Mouse (Mus musculus): ENCODE measurements around the gene Dcaf15.

Dcaf15 gene

DNA sequence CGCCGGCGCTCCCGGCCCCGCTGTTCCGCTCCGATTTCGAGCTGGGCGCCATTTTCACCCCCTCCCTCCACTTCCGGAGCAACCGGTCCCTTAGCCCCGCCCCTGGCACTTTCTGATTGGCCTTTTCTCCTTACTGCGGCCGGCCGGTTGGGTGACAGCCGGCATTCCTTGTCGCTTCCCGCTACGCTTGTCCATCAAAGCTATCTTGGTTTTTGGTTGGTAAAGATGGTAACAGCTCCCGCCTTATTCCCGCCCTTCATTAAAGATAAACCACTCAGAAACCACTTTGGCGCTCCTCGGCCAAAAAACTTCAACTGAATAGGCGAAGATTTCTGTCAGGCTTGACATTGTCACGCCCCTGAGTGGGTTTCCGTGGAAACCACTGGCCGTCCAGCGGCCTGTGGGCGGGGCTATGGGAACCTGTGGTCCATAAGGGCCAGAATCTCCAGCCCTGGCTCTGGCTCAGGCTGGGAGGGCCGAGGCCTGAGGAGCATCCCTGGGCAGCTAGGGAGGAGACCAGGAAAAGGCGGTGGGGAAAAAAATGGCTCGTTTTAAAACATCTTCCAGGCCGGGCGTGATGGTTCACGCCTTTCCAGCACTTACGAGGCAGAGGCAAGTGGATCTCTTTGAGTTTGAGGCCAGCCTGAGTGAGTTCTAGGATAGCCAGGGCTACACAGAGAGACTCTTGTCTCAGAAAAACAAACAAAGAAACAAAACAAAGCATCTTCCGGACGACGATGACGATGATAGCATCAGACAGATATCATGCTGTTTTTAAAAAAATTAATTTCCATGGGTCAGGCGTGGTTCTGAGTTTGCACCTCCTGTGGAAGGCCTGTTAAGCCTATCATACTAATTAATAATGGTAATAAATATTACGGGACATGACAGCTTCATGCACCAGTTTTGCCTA is at the start of gene Dcaf15:
Gene Dcaf15 (minus strand): TSS at position 72 of the 913 bp plus-strand sequence.
- in situ Hi-C loops (cut with MboI; ENCODE audit: low sequenced_read_pairs): no loop called here

DNA sequence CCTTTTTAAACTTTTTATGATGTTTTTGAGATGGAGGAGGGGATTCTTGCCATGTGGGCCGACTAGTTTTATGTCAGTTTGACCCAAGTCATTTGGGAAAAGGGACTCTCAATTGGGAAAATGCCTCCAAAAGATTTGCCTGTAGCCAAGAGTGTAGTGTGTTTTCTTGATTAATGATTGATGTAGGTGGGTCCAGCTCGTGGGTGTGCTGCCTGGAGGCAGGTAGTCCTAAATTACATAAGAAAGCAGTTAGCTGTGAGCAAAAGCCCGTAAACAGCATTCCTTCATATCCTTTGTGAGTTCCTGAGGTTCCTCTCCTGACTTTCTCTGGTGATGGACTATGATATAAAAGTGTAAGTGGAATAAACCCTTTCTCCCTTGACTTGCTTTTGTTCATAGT is 44.6 kb upstream of the Dcaf15 start:
- in situ Hi-C loops (cut with MboI; ENCODE audit: low sequenced_read_pairs): no loop called here

DNA sequence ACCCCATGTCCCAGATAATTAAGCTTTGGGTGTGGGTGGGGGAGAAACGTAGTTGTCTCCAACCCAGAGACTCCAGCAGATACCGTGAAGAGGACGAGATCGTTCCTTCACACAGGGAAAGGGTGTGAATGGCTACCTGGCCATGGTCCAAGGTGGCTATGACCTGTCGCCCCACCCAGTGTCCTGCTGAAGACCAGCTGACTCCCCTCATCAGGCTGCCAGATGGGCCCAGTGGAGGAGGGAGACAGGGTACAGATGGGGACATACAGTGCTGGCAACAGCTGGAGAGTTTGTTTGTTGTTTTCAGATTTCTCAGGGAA is 43.9 kb upstream of the Dcaf15 start:
- in situ Hi-C loops (cut with MboI; ENCODE audit: low sequenced_read_pairs): no loop called here

DNA sequence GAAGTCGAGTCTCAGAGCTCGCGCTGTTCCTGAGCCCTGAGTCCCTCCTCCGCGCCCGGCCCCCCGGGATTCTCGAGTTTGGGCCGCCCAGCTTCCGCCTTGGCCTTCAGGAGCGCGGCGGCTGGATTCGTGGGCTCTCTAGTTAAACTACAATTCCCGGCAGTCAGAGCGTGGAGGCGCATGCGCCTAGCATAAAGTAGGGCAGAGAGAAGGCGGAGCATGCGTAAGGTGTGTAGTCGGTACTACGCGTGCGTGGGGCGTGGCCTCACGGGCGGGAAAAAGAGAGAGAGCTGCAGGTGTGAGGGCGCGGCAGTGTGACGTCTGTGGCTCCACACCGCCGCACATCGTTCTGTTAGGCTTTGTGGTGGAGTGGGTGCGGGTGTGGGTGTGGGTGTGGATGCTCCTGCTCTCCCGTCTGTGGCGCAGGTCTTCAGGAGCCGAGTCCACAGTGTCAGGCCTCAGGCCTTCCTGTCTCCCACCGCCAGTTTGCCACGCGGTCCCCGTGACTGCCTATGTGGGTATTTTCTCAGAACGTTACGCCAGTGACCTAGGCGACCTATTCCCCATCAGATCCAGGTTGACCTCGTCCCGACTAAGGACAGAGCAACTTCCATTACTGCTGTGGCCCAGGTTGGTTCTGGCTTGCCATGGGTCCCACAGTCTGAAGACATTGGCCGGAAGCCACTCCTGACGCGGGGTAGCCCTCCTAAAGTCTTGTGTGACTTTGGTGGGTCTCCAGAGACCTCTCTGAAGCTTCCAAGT is 43.4 kb upstream of the Dcaf15 start, which contains the start of the genes Cc2d1a and 4930432K21Rik:
Gene Cc2d1a (minus strand): TSS at position 168 of the 762 bp plus-strand sequence.
Gene 4930432K21Rik (plus strand): TSS at position 257 of the 762 bp plus-strand sequence.
- in situ Hi-C loops (cut with MboI; ENCODE audit: low sequenced_read_pairs): no loop called here

DNA sequence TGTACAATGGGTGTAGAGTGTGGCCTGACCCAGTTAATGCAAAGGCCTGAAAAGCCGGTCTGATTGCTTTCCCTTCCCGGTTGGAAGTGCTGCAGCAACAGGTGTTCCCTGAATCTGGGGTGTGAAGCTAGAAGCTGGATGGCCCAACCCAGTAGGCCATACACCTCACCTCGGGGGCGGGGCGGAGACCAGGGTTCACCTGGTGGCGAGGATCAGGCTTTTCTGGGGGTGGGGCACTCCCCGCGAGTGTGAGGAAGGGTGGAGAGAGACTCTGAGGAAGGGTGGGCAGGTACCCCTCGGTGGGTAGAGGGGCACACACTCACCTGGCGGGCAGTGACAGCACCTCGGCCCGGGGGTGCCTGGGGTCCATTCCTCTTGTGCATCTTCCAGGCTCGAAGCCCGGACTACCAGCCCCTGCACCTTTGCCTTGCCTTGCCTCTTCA is 42.8 kb upstream of the Dcaf15 start:
- in situ Hi-C loops (cut with MboI; ENCODE audit: low sequenced_read_pairs): no loop called here

DNA sequence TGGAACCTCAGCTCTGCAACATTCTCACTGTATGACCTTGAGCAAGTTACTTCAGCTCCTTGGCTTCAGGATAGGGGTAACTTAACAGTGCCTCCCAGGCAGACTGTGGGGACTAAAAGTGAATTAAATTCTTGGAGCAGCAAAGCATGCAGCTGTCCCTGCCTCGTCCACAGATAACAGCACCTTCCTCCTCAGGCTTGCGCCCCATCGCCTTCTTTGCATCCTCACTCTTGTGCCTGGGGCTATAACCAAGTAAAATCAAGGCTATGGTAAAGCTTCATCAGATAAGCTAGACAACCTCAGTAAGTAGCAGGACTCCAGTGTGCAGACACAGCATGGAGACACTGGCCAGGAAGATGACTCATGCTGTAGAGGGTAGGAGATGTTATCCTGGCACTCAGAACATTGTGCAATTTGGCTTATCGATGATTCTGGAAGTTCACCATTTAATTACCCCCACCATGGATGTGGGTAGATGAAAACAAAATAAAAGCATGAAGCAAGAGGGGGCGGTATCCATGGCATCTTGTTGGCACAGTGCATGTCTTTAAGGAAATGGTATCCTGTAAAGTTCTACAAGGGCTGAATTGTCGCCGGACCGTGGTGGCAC is 40.2 kb upstream of the Dcaf15 start:
- in situ Hi-C loops (cut with MboI; ENCODE audit: low sequenced_read_pairs): no loop called here

DNA sequence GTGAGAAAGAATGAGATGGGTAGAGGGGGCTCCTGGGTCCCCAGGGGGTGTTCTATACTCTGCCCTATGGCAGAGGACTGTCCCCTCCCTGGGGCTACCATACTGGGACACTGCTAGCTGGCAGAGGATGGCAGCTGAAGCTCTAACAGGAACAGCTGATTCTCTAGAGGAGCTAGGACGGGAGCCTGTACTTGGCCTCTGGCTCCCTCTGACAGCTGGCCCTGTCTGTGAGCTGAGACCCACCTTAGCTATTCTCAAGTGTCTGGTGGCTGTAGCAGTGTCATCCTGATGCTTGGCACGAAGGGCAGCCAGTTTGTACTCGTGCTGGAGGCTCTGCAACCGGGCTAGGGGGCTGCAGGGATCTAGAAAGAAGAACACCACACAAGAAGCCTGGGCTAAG is 36.3 kb upstream of the Dcaf15 start:
- in situ Hi-C loops (cut with MboI; ENCODE audit: low sequenced_read_pairs): no loop called here

DNA sequence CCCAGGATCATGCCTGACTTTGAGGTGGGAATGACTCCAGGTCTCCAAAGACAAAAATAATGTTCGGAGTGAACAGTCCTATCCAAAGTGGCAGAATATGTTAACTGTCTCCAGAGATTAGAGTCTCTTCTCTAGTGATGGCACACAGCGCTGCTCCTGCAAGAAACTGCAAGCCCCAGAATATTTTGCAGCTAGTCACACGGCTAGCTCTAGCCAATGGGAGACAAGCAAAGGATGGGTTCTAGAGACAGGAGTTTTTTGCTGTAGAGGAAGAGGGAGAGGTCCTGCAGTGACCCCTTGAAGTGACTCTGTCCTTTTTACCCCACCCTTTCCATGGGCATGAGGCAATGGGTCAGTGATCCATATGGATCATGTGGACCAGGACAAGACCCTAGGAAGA is 33.3 kb upstream of the Dcaf15 start:
- in situ Hi-C loops (cut with MboI; ENCODE audit: low sequenced_read_pairs): no loop called here

DNA sequence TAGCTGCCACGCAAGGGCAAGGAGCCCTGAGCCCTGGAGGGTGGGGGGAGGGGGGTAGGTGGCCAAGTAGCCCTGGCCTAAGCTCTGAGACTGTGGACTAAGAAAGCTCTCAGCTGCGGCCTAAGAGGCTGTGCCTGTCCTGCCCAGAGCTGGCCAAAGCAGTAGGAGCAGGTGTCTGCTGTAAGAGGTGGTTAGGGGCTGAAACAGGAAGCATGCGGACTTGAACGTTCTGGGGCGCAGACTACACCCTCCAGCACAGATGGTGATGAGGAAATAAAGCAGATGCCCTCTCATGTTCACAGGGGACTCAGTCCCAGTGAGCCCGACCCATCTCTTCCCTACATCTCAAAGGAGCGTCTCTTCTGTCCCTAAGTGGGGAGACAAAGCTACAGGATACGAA is 27.7 kb upstream of the Dcaf15 start:
- in situ Hi-C loops (cut with MboI; ENCODE audit: low sequenced_read_pairs): no loop called here

DNA sequence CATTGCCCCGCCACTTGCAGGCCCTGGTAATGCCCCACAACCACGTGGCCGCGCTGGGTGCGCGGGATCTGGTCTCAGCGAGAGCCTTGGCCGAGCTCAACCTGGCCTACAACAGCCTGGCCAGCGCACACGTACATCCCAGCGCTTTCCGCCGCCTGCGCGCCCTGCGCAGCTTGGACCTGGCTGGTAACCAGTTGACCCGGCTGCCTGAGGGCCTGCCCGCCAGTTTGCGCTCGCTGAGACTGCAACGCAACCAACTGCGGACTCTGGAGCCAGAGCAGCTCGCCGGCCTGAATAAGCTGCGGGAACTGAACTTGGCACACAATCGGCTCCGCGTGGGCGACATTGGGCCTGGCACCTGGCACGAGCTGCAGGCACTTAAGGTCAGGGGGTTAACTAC is 26.2 kb upstream of the Dcaf15 start:
- in situ Hi-C loops (cut with MboI; ENCODE audit: low sequenced_read_pairs): no loop called here

DNA sequence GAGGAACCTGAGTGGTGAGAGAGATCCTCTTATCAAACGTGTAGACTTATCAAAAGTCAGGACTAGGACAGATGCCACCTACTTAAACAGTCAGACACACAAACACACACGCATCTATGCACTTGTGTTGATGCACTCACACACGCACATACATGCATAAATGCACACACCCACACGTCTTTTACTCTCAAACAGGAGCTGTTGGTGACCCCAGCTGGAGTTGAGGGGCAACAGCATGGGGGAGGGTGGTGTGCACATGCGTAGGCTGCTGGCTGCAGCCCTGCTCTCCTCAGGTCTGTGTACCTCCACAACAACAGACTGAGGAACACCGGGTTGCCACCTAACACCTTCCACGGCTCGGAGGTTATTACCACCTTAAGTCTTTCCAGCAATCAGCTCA is 23.7 kb upstream of the Dcaf15 start:
- in situ Hi-C loops (cut with MboI; ENCODE audit: low sequenced_read_pairs): no loop called here

DNA sequence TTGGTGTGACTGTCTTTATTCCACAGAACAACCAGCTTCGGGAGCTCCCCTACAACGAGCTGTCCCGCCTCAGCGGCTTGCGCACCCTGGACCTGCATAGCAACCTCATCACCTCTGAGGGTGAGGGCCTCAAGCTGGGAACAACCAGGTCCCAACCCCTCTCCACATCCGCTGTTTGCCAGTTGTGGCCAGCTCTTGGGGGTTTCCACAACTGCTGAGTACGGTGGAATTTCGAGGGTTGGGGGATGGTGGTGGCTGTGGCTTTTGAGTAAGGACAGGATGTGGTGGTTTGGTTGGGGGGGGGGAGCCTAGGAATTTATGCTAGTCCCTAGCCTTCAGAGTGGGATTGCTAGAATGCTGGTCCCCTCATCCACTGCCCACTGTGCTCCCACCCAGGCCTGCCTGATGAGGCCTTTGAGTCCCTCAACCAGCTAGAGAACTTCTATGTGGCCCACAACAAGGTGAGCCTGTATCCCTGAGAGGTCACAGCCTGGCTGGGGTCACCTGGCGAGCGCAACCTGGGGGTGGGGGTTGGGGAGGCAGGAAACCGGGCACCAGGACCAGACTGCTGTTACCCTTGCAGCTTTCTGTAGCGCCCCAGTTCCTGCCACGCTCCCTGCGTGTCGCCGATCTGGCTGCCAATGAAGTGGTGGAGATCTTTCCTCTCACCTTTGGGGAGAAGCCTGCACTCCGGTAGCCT is 22.8 kb upstream of the Dcaf15 start:
- in situ Hi-C loops (cut with MboI; ENCODE audit: low sequenced_read_pairs): no loop called here

DNA sequence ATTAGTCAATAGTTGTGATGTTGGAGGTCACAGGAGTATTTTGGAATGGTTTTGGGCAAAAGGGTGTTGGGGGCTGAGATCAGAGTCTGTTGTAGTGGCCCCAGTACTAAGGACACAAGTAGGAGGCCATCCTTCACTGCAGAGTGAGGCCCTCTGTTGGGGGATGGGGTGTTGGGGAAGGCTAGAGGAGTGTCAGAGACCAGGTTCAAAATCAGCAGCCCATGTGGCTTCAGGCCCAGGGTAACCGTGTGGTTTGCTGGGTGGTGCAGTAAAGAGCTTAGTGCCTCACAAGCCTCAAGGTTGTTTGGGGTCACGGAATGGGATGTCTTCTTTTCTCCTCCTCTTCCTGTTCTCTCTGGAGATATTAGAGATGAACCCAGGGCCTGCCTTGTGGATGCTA is 22.2 kb upstream of the Dcaf15 start:
- in situ Hi-C loops (cut with MboI; ENCODE audit: low sequenced_read_pairs): no loop called here

DNA sequence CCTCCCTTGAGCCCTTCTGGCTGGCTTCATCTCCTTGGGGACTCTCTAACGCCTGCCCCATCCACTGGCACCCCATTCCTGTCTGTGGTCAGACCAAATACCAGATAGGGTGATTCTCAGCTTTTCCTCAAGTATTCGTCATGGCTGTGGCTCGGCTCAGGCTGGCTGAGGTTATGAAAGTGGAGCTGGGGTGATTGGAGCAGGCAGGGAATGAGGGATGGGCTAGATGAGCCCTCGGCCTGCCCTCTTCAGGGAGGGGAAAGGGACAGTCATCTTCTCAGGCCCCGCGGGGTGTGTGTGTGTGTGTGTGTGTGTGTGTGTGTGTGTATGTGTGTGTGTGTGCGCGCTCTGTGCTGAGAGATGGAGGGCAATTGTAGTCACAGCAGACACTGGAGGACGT is 21.1 kb upstream of the Dcaf15 start, which contains the start of gene Podnl1:
Gene Podnl1 (plus strand): TSS at position 334 of the 400 bp plus-strand sequence.
- in situ Hi-C loops (cut with MboI; ENCODE audit: low sequenced_read_pairs): no loop called here

DNA sequence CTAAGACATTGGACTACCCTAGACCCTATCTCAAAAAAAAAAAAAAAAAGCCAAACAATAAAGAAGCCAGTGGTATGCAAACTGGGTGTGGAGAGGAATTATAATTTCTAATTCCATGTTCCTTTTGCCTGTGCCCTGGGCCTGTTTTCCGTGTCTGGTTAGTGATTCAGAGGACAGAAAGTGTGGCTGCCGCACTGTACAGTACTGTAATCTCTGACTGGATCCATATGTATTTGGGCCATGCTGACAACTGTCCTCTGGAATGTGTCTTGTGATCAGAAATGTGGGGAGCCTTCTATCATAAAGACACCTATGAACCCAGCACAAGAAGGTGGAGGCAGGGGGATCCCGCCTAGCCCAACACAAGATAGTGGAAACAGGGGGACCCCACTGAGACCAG is 17.6 kb upstream of the Dcaf15 start:
- in situ Hi-C loops (cut with MboI; ENCODE audit: low sequenced_read_pairs): no loop called here

DNA sequence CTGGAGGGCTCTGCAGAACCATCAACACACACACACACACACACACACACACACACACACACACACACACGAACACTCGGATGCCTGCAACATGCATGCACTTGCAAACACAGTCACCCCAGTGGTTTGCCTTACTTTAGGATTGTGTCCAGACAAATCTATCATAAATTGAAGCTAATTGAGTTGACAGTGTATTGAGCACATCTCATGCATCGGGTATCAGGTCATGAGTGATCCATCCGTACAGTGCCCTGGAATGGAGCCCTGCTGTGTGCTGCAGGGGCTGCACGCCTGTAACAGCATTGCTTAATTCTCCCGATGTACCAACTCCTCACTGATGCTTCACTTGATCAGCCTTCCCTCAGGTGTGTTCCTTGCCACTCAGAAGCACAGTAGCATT is 11.1 kb upstream of the Dcaf15 start:
- in situ Hi-C loops (cut with MboI; ENCODE audit: low sequenced_read_pairs): no loop called here

DNA sequence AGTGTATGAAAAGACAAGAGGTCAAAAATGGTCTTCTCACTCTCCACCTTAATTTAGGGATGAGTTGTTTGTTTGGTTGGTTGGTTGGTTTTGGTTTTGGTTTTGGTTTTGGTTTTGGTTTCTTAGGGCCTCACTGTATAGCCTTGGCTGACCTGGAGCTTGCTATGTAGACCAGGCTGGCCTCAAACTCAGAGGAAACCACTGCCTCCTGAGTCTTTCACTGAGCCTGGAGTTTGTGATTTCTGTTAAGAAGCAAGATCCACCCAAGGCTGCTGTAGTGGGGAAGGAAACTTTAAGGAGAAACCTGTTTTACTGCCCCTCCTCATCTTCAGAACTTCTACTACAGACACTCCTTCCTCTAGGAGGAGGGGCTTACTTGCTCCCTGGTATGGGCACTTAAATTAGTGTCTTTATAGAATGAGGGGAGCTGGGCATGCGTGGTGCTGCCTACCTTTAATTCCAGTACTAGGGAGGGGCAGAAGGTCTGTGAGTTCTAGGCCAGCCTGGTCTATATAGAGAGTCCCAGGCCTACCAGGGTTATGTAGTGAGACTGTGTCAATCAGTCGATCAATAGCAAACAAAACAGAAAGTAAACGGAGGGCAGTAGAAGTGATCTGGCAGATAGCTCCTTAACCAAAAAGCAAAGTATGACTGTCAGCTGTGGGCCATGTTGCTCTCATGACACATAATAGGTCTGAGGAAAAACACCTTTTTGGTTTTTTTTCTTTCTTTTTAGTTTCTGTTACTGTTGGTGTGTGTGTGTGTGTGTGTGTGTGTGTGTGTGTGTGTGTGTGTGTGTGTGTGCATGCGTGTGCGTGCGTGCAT is 1.9 kb upstream of the Dcaf15 start:
- in situ Hi-C loops (cut with MboI; ENCODE audit: low sequenced_read_pairs): no loop called here

DNA sequence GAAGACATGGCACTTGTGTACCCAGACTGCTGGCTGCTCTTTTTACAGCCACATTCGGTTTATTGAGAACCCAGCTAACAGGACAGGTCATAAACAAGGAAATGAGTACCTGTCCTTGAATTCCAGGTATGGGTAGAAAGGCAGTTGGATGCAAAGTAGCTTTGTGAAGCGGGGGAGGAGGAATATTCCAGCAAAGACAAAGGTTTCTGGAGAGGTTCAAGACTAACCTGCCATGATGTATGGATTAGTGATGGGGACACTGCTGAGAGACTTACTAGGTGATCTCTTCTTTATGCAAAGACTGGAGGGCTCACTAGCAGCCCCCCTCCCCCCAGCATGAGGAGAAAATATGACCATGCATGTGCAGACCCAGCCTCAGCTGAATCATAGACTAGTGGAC is 1.1 kb upstream of the Dcaf15 start:
- in situ Hi-C loops (cut with MboI; ENCODE audit: low sequenced_read_pairs): no loop called here

DNA sequence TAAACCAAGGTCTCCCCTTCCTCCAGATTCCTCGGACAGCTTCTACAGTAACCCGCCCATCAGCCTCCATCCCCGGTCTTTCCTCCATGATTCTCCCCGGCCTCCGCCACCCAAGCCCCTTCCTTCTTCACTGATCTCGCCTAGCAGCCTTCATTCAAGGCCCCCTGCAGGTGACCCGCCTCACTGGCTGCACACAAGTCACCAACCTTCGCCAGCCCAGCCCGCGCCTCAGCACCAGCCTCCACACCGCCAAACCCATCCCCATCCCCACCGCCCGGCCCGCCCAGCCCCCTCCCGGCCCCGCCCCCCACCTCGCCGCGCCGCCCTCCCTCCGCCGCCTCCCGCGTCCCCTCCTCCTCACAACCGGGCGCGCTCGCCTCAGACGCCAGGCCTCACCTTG is 347 bp downstream of the Dcaf15 start:
- in situ Hi-C loops (cut with MboI; ENCODE audit: low sequenced_read_pairs): no loop called here

DNA sequence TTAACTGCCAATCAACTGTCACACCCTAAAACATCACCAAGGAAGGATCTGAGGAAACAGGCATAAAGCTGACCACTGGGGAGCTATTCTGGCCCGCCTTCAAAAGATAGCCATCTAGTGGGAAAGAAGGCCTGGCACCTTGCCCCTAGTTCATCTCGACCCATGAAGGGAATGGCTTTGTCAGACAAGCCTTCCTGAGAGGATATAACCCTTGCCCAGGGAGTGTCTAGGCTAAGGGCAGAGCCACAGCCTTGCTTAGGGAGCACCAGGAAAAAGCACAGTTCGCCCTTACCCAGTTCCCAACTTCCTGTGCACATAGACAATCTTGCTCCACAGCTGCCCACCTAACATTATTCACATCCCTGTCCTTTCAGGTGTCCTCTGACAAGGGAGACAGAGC is 967 bp downstream of the Dcaf15 start:
- in situ Hi-C loops (cut with MboI; ENCODE audit: low sequenced_read_pairs): no loop called here

Measured in CH12F3 (cell line).